Mouse (Mus musculus) lung, adult 18-20 months (tissue): ENCODE results near the gene Spry1.
"Not testable (repeated sequence)": the region's sequence is repeated elsewhere in the genome, so short reads cannot be mapped to it uniquely, and the experiment has no call there.

Experiments
- DNase-seq, 2 experiments: peaks; one replicate each; pipeline ENCODE4 v3.0.0; 2022; ENCODE audit warnings: mixed read lengths in 2 of 2

Gene Spry1

GRCm38 (mm10) chr3:37639690-37640089 is at the start of gene Spry1:
Spry1 (plus strand) TSS chr3:37639947.
- DNase-seq = peak; percentile 96

DNA sequence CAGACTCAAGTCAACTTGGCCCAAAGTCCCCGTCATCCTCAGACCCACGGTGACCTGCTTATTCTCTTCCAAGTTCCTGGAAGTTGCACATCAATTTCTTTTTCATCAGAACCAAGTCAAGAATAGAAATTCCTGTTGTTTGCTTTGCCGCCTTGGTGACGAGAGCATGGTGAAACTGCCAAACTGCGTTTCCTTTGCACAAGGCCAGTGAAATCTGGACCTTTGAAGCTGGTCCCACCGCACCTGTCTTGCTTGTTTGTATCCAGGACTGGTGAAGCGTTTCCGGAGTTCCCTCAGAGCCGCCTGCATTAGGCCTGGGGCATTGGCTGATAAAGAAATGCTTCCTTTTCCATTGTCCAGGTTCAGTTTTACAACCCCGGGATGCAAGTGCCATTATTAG is 44.0 kb upstream of the Spry1 start:
- DNase-seq = no peak

- no peak for DNase-seq
Measured at GRCm38 (mm10) chr3:37596519-37596918, 43.2 kb upstream of the Spry1 start.

DNA sequence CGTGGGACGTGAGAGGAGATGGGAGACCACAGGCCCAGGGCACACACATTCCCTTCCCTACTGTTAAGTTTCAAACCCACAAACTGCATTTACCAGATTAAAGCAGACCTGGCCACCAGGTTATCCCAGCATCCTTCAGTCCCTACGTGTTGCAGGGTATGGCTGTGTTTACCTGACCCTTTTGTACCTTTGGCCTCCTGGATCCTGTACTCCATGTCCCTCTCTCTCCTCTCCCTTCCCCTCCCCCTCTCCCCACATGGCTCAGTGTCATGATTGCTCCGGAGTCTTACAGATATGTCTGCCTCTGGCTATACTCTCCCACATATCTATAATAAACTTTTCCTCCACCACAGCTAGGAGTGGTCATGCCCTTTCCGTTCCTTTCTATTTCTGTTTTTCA is 42.5 kb upstream of the Spry1 start:
- no peak for DNase-seq

DNA sequence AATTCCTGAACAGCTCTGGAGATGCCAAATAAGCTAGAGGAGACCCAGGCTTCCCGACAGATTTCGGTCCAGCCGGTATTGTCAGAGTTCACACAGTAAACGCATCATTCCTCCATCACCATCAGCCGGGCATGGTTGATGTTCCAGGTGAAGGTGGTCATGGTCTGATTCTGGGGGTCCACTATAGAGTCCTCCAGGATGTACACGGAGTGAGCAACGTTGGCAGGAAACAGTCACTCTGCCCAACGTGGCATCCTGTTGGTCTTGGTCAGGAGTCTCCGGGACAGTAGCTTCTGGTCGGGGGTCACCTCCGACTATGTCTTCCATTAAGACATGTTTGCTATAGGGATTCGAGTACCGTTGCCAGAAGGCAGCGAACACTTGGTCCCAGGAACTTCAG is 40.1 kb upstream of the Spry1 start:
- not testable (repeated sequence) for DNase-seq

GRCm38 (mm10) chr3:37602356-37602755 is 37.4 kb upstream of the Spry1 start:
- DNase-seq = no peak

DNA sequence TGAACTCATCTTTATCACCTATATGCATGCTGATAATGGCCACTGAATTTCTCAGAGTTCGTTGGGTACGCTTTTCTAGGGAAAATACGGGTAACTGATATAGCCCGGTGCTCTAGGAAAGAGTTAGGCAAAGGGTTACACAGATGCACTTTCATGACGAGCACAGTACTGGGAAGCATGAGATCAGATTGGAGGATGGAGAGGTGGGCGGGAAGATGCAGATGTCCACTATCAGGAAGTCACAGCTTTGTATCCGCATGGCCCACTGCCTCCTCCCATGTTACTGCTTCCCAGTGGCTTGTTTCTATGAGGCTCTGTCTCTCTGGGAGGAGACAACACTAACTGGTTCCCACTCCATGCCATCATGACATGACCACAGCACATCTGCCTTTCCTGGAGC is 36.9 kb upstream of the Spry1 start:
- DNase-seq = no peak

DNA sequence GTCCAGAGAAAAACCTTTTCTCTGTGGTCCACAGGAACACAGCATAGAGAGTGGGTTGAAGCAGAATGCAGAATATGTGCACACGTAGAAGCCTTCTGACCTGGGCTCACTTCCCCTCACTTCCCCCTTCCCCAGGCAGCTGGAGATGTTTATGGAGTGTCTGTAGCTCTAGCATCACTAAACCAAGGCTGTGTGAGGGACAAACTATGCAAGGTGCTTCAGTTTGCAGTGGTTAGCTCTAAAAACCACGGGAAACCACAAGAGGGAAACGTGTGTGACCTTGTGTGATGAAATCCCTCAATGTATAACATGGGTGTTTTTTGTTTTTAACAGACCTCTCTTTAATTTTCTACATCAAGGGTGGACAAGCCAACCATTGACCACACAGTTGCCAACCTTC is 36.2 kb upstream of the Spry1 start:
- no peak for DNase-seq

GRCm38 (mm10) chr3:37604976-37605875 is 34.5 kb upstream of the Spry1 start:
- DNase-seq = no peak

DNA sequence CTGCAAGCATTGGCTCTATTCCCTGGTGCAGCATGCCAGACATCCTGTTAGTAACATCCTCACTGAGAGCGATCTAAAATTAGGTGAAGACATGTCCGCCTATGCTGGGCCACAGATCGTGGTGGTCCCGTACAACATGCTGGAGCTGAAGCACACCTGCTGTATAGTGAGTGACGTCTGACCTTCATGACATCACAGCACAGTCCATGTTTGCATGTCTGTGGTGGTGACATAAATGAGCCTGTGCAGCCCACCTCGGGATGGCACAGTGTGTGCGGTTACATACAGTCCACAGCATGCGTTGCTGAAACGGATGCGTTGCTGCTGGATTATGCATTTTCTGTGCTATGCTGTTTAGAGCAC is 33.9 kb upstream of the Spry1 start:
- no peak for DNase-seq

- DNase-seq = no peak
Measured at GRCm38 (mm10) chr3:37608926-37609325, 30.8 kb upstream of the Spry1 start.

GRCm38 (mm10) chr3:37610670-37611069 is 29.1 kb upstream of the Spry1 start:
- no peak for DNase-seq

GRCm38 (mm10) chr3:37613722-37614121 is 26.0 kb upstream of the Spry1 start:
- DNase-seq = peak; percentile 15 to 26

DNA sequence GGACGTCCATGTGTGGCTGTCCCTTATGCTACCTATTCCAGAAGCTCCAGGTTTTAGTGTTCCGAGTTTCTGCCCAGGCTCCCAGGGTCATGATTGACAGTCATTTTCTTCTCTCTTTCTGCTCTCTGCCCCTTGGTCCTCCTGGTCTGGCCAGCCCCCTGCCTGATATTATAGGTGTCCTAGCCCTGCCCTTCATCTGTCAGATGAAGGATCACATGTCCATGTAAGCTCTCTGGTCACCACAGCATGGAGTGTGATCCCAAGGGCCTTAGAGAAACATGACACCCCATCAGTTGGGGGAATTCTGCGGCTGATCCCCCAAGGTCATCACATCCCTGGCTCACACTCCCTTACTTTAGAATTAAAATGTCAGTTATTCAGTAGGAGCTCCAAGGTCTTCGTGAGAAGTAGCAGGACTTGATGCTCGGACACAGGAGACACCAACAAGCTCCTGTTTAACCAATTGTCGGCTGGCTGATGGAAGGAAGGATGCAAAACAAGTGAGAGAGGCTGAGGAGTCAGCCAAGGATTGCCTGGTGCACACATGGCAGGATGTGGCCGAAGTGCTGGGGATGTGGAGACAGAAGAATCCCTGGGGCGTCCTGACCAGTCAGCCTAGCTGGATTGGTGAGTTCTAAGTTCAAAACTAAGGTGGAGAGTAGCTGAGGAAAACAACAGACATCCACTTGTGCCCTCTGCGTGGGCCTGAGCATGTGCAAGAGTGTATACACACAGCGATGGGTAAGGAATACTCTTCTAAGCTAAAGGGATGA is 24.7 kb upstream of the Spry1 start:
- no peak for DNase-seq

DNA sequence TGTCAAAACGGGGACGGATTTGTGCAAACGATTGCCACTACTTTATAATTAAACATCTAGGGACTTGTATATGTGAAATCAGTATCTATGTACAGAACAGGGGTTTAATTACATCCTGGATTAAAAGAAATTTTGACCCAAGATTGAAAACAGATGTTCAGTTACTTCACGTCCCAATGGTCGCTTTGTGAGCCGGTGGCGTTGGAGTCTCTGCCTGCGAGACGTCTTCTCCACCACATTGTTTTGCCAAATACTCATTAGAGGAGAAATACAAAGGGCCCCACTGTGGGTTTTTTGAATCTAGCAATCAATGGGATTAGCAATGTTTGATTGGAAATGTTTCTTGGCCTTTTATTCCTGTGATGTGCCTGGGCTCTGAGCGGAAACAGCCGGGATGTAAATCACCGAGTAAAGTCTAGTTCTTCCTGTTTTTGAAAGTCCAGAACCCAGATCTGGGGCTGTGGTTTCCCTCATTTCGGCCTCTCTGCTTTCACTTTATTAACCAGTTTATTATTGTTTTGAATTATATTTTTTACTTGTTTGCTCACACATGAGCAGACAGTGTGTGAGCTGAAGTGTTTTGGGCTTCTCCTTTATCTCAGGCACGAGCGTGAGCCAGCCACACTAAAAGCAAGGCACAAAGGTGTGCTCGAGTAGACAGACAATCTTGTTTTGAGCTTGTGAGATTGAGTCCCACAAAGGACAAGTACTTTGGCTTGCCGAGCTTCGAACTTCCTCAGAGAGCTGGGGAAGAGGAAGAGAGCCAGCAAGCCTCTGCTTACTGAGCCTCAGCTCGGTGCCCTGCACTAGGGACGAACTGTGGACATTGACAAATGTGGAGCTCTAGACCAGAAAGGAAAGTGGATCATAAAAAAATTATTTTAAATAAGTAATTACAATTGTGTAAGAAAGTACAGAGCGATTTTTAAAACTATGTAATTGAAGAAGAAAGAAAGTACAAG is 22.9 kb upstream of the Spry1 start:
- DNase-seq = no peak

- no peak for DNase-seq
Measured at GRCm38 (mm10) chr3:37632246-37632645, 7.5 kb upstream of the Spry1 start.

- no peak for DNase-seq
Measured at GRCm38 (mm10) chr3:37632751-37633150, 7.0 kb upstream of the Spry1 start.

DNA sequence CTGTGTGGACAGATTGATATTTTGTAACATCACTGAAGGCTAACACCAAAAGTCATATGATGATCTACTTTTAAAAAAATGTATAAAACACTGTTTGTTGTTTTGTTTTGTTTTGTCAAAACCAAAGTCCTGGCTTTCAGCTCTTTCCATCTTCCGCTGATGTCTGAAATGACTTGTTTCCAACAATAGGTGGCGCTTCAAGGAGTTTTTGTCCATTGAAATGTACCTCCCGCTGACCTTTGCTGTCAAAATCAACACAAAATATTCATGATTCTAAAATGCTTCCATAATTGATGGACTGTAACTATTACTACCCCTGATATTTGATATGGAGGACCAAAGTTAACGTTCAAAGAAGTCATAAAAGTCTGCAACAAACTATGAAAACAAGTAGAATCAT is 5.1 kb upstream of the Spry1 start:
- DNase-seq = peak in 1 of 2 experiments; percentile 32

DNA sequence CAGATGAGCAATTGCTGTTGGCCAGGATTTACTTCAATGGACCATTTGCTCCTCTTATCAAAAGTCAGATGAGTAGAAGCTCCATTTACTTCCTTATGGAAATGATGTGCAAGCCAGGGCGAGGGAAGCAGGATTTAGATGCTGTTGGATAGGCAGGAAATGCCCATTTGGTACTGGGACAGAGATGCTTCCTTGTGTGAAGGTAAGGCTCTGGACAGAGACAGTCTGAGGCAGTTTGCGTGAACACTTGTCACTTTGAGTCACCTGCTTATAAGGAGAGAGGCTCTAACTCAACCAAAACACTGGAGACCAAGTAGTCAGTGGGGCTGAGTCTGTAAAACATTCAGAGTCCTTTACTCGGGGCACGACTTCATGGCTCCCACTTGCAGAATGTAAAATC is 2.8 kb upstream of the Spry1 start:
- DNase-seq = no peak

DNA sequence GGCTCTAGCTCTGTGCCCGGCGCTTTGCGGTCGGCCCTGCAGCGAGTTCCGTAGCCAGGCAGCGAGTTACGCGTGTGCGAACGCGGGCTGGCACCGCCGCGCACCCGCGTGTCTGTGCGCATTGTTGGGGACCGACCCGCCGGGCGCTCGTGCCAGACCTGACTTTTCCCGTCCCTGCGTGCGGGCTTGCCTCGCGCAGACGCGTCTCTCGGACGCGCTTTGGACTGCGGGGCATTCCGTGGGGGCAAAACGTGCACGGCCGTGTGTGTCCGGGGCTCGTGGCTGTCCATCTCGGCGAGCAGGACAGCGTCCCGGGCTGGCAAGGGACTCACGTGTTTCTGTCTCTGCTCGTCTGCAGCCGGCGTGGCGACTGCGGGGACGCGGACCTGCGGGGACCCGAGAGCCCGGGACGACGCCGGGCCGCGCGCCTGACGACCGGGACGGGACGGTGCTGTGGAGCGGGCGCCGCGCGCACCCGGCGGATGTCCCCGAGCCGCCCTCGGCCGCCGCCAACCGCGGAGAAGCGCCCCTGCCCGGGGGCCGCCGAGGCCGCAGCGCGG is 495 bp downstream of the Spry1 start:
- DNase-seq = peak; percentile 30 to 33

GRCm38 (mm10) chr3:37640810-37641209 is 1.1 kb downstream of the Spry1 start:
- DNase-seq = peak; percentile 79 to 83
